Mouse (Mus musculus) heart, postnatal 0 days (tissue): ENCODE data around the gene Arrb1. TPM values are rescaled to one million over a fixed set of nuclear protein-coding genes. Genes with fewer than 3 reads are reported as not detected.

ENCODE experiments used
- ATAC-seq: fragments of 200-750 bp; cut with Nextera tagmentation; 2 replicates; pipeline ENCODE4 v1.8.0; 2017; ENCODE audit warnings: low read depth, moderate number of reproducible peaks, moderate library complexity; ENCODE audit not compliant: insufficient read depth
- DNase-seq: peaks from one replicate; pipeline ENCODE4 v3.0.0-alpha.2; 2016; ENCODE audit warnings: low spot score
- H3K27ac ChIP-seq: fragments of 300-500 bp; sonication (generic); 2 replicates; pipeline ENCODE4 v1.5.1; 2014; ENCODE audit warnings: low read depth, mild to moderate bottlenecking
- H3K27me3 ChIP-seq: fragments of 300-500 bp; sonication (generic); 2 replicates; pipeline ENCODE4 v1.6.1; 2014; ENCODE audit warnings: low read length, mixed read lengths; ENCODE audit not compliant: control insufficient read depth, insufficient read depth
- H3K36me3 ChIP-seq: fragments of 300-500 bp; sonication (generic); replicated peaks from 2 replicates; pipeline ENCODE4 v1.6.1; 2014; ENCODE audit warnings: low read length, mixed read lengths; ENCODE audit not compliant: control insufficient read depth, insufficient read depth
- H3K4me1 ChIP-seq: fragments of 300-500 bp; sonication (generic); 2 replicates; pipeline ENCODE4 v1.6.1; 2014; ENCODE audit warnings: antibody characterized with exemption; ENCODE audit not compliant: control insufficient read depth, insufficient read depth
- H3K4me2 ChIP-seq: fragments of 300-500 bp; sonication (generic); 2 replicates; pipeline ENCODE4 v1.6.1; 2014; ENCODE audit warnings: low read depth, mild to moderate bottlenecking, low read length, moderate library complexity
- H3K4me3 ChIP-seq: fragments of 300-500 bp; sonication (generic); 2 replicates; pipeline ENCODE4 v1.5.1; 2014; ENCODE audit warnings: low read depth, low read length
- H3K9ac ChIP-seq: fragments of 300-500 bp; sonication (generic); replicated peaks from 2 replicates; pipeline ENCODE4 v1.6.1; 2014; ENCODE audit warnings: low read depth, low read length, mixed read lengths
- H3K9me3 ChIP-seq: fragments of 300-500 bp; sonication (generic); replicated peaks from 2 replicates; pipeline ENCODE4 v1.6.1; 2016; ENCODE audit warnings: low read length; ENCODE audit not compliant: control insufficient read depth
- CTCF ChIP-seq: IDR thresholded peaks from 2 replicates; pipeline ENCODE4 v1.5.1; 2016; ENCODE audit warnings: antibody characterized with exemption, control low read depth, low read depth
- EP300 ChIP-seq: IDR thresholded peaks from 2 replicates; pipeline ENCODE4 v1.6.1; 2016; ENCODE audit warnings: antibody characterized with exemption, low read depth
- WGBS: fragments of 180-500 bp; shearing (Covaris S2); extraction: QIAGEN DNeasy Blood & Tissue Kit; methylation state at CpG from one replicate; pipeline ENCODE4 v1.1.7; 2014; 5-methylcytosine and 5-hydroxymethylcytosine counted together
- polyA plus RNA-seq: library from polyadenylated mRNA; unstranded; fragments of >200 nt; fragmentation: Nextera tagmentation; extraction: Ambion mirVana; gene quantifications from 2 replicates; pipeline ENCODE4 v1.2.1, GENCODE M21; 2015
- total RNA-seq: library from RNA; depleted of rRNA; stranded (reverse); fragments of >200 nt; gene quantifications from 2 replicates; pipeline ENCODE4 v1.2.3, GENCODE M21; 2014; ENCODE audit warnings: low replicate concordance

The Arrb1 gene
- total and polyA plus RNA-seq, 2 experiments from 2014 or later = 3.3 to 23.8 TPM

- Histone ChIP-seq H3K27me3 (no peaks in the 10 kb centered on the region), H3K4me1 (0 out of 2 replicates have a peak, but pooled peaks cover 7% of the 10 kb centered on the region), H3K9ac (no peak overlapping the region), H3K9me3 (no peaks in the 10 kb centered on the region), H3K4me2 (no peak overlapping the region), H3K27ac (no peak overlapping the region), H3K36me3 (0 out of 2 replicates have a peak, but pooled peaks cover 14% of the 10 kb centered on the region), H3K4me3 (no peak overlapping the region)
- 59% methylated on average over 6 of the region's 7 CpGs for WGBS
- TF ChIP-seq EP300 (no peak), CTCF (no peak)
- DNase-seq (no peak), ATAC-seq (no peak)
Measured at GRCm38 (mm10) chr7:99582306-99582705, 47.0 kb downstream of the Arrb1 start.

DNA sequence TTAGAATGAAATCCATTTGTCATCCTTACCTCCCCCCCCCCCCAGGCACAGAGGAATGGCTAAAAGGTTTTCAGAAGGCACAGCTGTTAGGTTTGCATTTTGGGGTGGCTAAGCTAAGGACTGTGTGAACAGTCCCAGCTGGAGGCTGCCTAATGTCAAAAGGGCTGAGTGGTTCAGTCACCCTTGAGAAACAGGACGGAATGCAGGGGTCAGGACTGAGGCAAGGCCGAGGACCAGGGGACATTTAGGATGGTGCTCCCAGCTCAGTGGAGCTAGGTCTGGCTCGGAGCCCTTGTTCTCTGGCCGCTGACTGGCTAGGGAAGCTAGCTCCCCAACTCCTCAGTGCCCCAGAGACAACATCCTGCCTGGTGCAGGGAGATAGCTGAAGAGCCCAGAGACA lies 47.6 kb downstream of the Arrb1 start:
- TF ChIP-seq EP300 = no peak
- no peak for TF ChIP-seq CTCF
- 50% methylated on average over 4 of the region's 4 CpGs for WGBS
- DNase-seq (no peak), ATAC-seq (no peak)
- Histone ChIP-seq H3K9ac (no peak overlapping the region), H3K36me3 (0 out of 2 replicates have a peak, but pooled peaks cover 17% of the 10 kb centered on the region), H3K27me3 (no peaks in the 10 kb centered on the region), H3K4me3 (no peak overlapping the region), H3K4me2 (no peak overlapping the region), H3K9me3 (no peaks in the 10 kb centered on the region), H3K4me1 (0 out of 2 replicates have a peak, but pooled peaks cover 7% of the 10 kb centered on the region), H3K27ac (no peak overlapping the region)

- 67% methylated on average over 5 of the region's 5 CpGs for WGBS
- Histone ChIP-seq H3K36me3 (0 out of 2 replicates have a peak, but pooled peaks cover 21% of the 10 kb centered on the region), H3K4me2 (no peak overlapping the region), H3K4me3 (no peak overlapping the region), H3K9ac (no peak overlapping the region), H3K4me1 (0 out of 2 replicates have a peak, but pooled peaks cover 7% of the 10 kb centered on the region), H3K9me3 (no peaks in the 10 kb centered on the region), H3K27me3 (no peaks in the 10 kb centered on the region), H3K27ac (no peak overlapping the region)
- no peak for ATAC-seq
- TF ChIP-seq CTCF (no peak), EP300 (no peak)
- no peak for DNase-seq
Measured at GRCm38 (mm10) chr7:99583625-99584024, 48.4 kb downstream of the Arrb1 start.

- Histone ChIP-seq H3K36me3 (peaks cover 21% of the 10 kb centered on the region; the same call in 1 of the 2 replicates), H3K4me1 (no peaks in the 10 kb centered on the region), H3K9me3 (no peaks in the 10 kb centered on the region), H3K4me3 (no peak overlapping the region), H3K27ac (no peak overlapping the region), H3K27me3 (no peaks in the 10 kb centered on the region), H3K9ac (no peak overlapping the region), H3K4me2 (no peak overlapping the region)
- TF ChIP-seq CTCF (no peak), EP300 (no peak)
- DNase-seq (no peak), ATAC-seq (no peak)
- 93% methylated on average over 8 of the region's 8 CpGs for WGBS
Measured at GRCm38 (mm10) chr7:99585976-99586375, 50.7 kb downstream of the Arrb1 start.

DNA sequence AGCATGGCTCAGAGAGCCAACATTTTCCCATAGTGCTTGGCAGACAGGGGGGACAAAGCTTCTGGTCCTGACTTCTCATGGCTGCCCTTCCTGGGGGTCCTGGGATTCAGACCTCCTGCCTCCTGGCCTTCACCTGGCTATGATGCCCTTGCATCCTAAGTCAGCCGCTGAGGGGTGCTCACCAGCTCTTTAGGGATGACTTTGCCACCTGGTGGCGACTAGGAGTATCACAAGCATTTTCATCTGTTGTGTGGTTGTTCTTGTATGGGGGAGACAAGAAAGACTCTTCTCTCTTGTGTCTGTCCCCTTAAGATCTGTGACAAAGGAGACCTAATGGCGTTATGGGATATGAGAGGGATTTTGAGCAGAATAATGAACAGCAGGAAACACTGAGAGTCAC lies 54.8 kb downstream of the Arrb1 start:
- ATAC-seq (no peak), DNase-seq (peak; percentile 69)
- Histone ChIP-seq H3K27ac (no peak overlapping the region), H3K36me3 (peaks cover 44% of the 10 kb centered on the region), H3K9ac (no peak overlapping the region), H3K4me2 (no peak overlapping the region), H3K4me1 (peaks cover 4% of the 10 kb centered on the region; the same call in 1 of the 2 replicates), H3K27me3 (no peaks in the 10 kb centered on the region), H3K9me3 (no peaks in the 10 kb centered on the region), H3K4me3 (no peak overlapping the region)
- no peak for TF ChIP-seq EP300
- peak; percentile 91 for TF ChIP-seq CTCF
- WGBS = 12% methylated on average over 3 of the region's 3 CpGs

GRCm38 (mm10) chr7:99590646-99591045 lies 55.4 kb downstream of the Arrb1 start:
- no peak overlapping the region for H3K27ac ChIP-seq
- no peak overlapping the region for H3K4me2 ChIP-seq
- DNase-seq = no peak
- peaks cover 4% of the 10 kb centered on the region; the same call in 1 of the 2 replicates for H3K4me1 ChIP-seq
- no peak for TF ChIP-seq CTCF
- TF ChIP-seq EP300 = no peak
- WGBS = 69% methylated on average over 5 of the region's 5 CpGs
- no peak overlapping the region for H3K9ac ChIP-seq
- H3K27me3 ChIP-seq = no peaks in the 10 kb centered on the region
- no peak for ATAC-seq
- peaks cover 49% of the 10 kb centered on the region for H3K36me3 ChIP-seq
- H3K9me3 ChIP-seq = no peaks in the 10 kb centered on the region
- no peak overlapping the region for H3K4me3 ChIP-seq
